Mouse (Mus musculus) lung, postnatal 0 days (tissue): ENCODE data around the gene Gm16181.

Experiments
- CTCF ChIP-seq: IDR thresholded peaks from 2 replicates; pipeline ENCODE4 v1.5.1; 2016; ENCODE audit warnings: antibody characterized with exemption, mild to moderate bottlenecking
- EP300 ChIP-seq: IDR thresholded peaks from 2 replicates; pipeline ENCODE4 v1.6.1; 2016; ENCODE audit warnings: antibody characterized with exemption, mild to moderate bottlenecking, control low read depth

DNA sequence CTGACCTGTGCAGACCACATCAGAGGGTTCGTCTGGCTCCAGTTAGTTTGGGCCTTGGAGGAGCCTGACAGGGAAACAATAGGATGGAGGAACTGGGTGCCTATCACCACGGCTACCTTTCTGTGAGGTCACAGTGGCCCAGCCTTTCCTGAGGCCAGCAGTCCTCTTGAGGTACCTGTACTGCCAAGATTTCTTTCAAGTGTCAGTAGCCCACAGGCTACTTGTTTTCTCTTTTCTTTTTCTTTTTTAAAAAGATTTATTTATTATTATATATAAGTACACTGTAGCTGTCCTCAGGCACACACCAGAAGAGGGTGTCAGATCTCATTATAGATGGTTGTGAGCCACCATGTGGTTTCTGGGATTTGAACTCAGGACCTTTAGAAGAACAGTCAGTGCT is 44.7 kb upstream of the Gm16181 start, which contains the start of gene Aif1:
- TF ChIP-seq CTCF (no peak), EP300 (no peak)
